Mouse (Mus musculus) heart, embryonic 10.5 days (tissue): ENCODE results near the gene Stim2. TPM values are rescaled to one million over a fixed set of nuclear protein-coding genes. Genes with fewer than 3 reads are reported as not detected.
A peak's percentile ranks its signal among the peaks of the same experiment; 100 is the strongest.

Experiments
- DNase-seq: peaks from one replicate; pipeline ENCODE4 v3.0.0-alpha.2; 2017; ENCODE audit warnings: low spot score
- H3K27ac ChIP-seq: fragments of 300-500 bp; sonication (generic); 2 replicates; pipeline ENCODE4 v1.5.1; 2016; ENCODE audit warnings: mild to moderate bottlenecking
- H3K27me3 ChIP-seq: fragments of 300-500 bp; sonication (generic); 2 replicates; pipeline ENCODE4 v1.6.1; 2016; ENCODE audit warnings: mild to moderate bottlenecking; ENCODE audit not compliant: poor library complexity, insufficient read depth, severe bottlenecking
- H3K36me3 ChIP-seq: fragments of 300-500 bp; sonication (generic); 2 replicates; pipeline ENCODE4 v1.6.1; 2016; ENCODE audit warnings: mild to moderate bottlenecking, moderate library complexity
- H3K4me1 ChIP-seq: fragments of 300-500 bp; sonication (generic); 2 replicates; pipeline ENCODE4 v1.6.1; 2016; ENCODE audit warnings: mild to moderate bottlenecking
- H3K4me3 ChIP-seq: fragments of 300-500 bp; sonication (generic); 2 replicates; pipeline ENCODE4 v1.5.1; 2016; ENCODE audit warnings: mild to moderate bottlenecking, moderate library complexity
- H3K9me3 ChIP-seq: fragments of 300-500 bp; sonication (generic); 2 replicates; pipeline ENCODE4 v1.6.1; 2016; ENCODE audit warnings: mild to moderate bottlenecking, moderate library complexity
- WGBS: fragments of 180-500 bp; shearing (Covaris S2); methylation state at CpG from one replicate; pipeline ENCODE4 v1.1.7; 2016; 5-methylcytosine and 5-hydroxymethylcytosine counted together
- polyA plus RNA-seq: library from polyadenylated mRNA; unstranded; fragments of >200 nt; fragmentation: Nextera tagmentation; extraction: Ambion mirVana; gene quantifications from 2 replicates; pipeline ENCODE4 v1.2.1, GENCODE M21; 2016

Gene Stim2
- polyA plus RNA-seq, 1 experiment from 2014 or later = 15.2 TPM

- no peaks in the 10 kb centered on the region for H3K36me3 ChIP-seq
- no peak overlapping the region for H3K4me3 ChIP-seq
- 53% methylated on average over 7 of the region's 7 CpGs for WGBS
- no peaks in the 10 kb centered on the region for H3K4me1 ChIP-seq
- H3K27ac ChIP-seq = no peak overlapping the region; the same call in 1 of the 2 replicates
- H3K9me3 ChIP-seq = no peaks in the 10 kb centered on the region
- no peak for DNase-seq
- no peaks in the 10 kb centered on the region for H3K27me3 ChIP-seq
These were observed 28.1 kb upstream of the Stim2 start for GRCm38 (mm10) chr5:53970178-53970577.

GRCm38 (mm10) chr5:53971201-53971600 lies 27.1 kb upstream of the Stim2 start:
- 81% methylated on average over 4 of the region's 4 CpGs for WGBS
- H3K4me3 ChIP-seq = no peak overlapping the region
- H3K27me3 ChIP-seq = no peaks in the 10 kb centered on the region
- no peak for DNase-seq
- no peaks in the 10 kb centered on the region for H3K4me1 ChIP-seq
- H3K27ac ChIP-seq = no peak overlapping the region
- no peaks in the 10 kb centered on the region for H3K9me3 ChIP-seq
- H3K36me3 ChIP-seq = no peaks in the 10 kb centered on the region

- WGBS = 89% methylated on average over 4 of the region's 4 CpGs
- no peak overlapping the region for H3K4me3 ChIP-seq
- no peaks in the 10 kb centered on the region for H3K9me3 ChIP-seq
- H3K4me1 ChIP-seq = no peaks in the 10 kb centered on the region
- H3K27me3 ChIP-seq = no peaks in the 10 kb centered on the region
- no peak overlapping the region for H3K27ac ChIP-seq
- DNase-seq = no peak
- no peaks in the 10 kb centered on the region for H3K36me3 ChIP-seq
These were observed 25.4 kb upstream of the Stim2 start for GRCm38 (mm10) chr5:53972905-53973304.

- Histone ChIP-seq H3K27me3 (no peaks in the 10 kb centered on the region), H3K9me3 (no peaks in the 10 kb centered on the region), H3K27ac (no peak overlapping the region), H3K36me3 (no peaks in the 10 kb centered on the region), H3K4me1 (no peaks in the 10 kb centered on the region), H3K4me3 (no peak overlapping the region)
- WGBS = 90% methylated on average over 16 of the region's 16 CpGs
- DNase-seq = no peak
These were observed 21.8 kb upstream of the Stim2 start for GRCm38 (mm10) chr5:53976497-53976896.

GRCm38 (mm10) chr5:53977060-53977459 lies 21.2 kb upstream of the Stim2 start:
- no peak for DNase-seq
- Histone ChIP-seq H3K36me3 (no peaks in the 10 kb centered on the region), H3K4me1 (no peaks in the 10 kb centered on the region), H3K4me3 (no peak overlapping the region), H3K27me3 (no peaks in the 10 kb centered on the region), H3K27ac (no peak overlapping the region), H3K9me3 (no peaks in the 10 kb centered on the region)
- WGBS = 86% methylated on average over 8 of the region's 8 CpGs

GRCm38 (mm10) chr5:53983358-53983757 lies 14.9 kb upstream of the Stim2 start:
- Histone ChIP-seq H3K9me3 (no peaks in the 10 kb centered on the region), H3K36me3 (no peaks in the 10 kb centered on the region), H3K27me3 (no peaks in the 10 kb centered on the region), H3K4me1 (no peaks in the 10 kb centered on the region), H3K4me3 (no peak overlapping the region), H3K27ac (no peak overlapping the region)
- 87% methylated on average over 4 of the region's 4 CpGs for WGBS
- DNase-seq = no peak

GRCm38 (mm10) chr5:53985632-53986031 lies 12.7 kb upstream of the Stim2 start:
- Histone ChIP-seq H3K4me3 (no peak overlapping the region), H3K36me3 (no peaks in the 10 kb centered on the region), H3K4me1 (no peaks in the 10 kb centered on the region), H3K9me3 (no peaks in the 10 kb centered on the region), H3K27ac (no peak overlapping the region), H3K27me3 (no peaks in the 10 kb centered on the region)
- no peak for DNase-seq
- 83% methylated on average over 3 of the region's 3 CpGs for WGBS

- H3K27me3 ChIP-seq = no peaks in the 10 kb centered on the region
- DNase-seq = no peak
- no peaks in the 10 kb centered on the region for H3K4me1 ChIP-seq
- no peaks in the 10 kb centered on the region for H3K9me3 ChIP-seq
- H3K27ac ChIP-seq = no peak overlapping the region
- H3K36me3 ChIP-seq = no peaks in the 10 kb centered on the region
- H3K4me3 ChIP-seq = no peak overlapping the region
- 84% methylated on average over 1 of the region's 1 CpGs for WGBS
These were observed 10.8 kb upstream of the Stim2 start for GRCm38 (mm10) chr5:53987496-53987895.

GRCm38 (mm10) chr5:53988053-53988452 lies 10.2 kb upstream of the Stim2 start:
- DNase-seq = no peak
- H3K27me3 ChIP-seq = no peaks in the 10 kb centered on the region
- H3K4me1 ChIP-seq = no peaks in the 10 kb centered on the region
- H3K9me3 ChIP-seq = no peaks in the 10 kb centered on the region
- H3K4me3 ChIP-seq = no peak overlapping the region
- no peaks in the 10 kb centered on the region for H3K36me3 ChIP-seq
- no peak overlapping the region for H3K27ac ChIP-seq
- 65% methylated on average over 1 of the region's 1 CpGs for WGBS

- H3K27ac ChIP-seq = no peak overlapping the region
- no peak for DNase-seq
- WGBS = 72% methylated on average over 7 of the region's 7 CpGs
These were observed 5.7 kb upstream of the Stim2 start for GRCm38 (mm10) chr5:53992616-53993015.

GRCm38 (mm10) chr5:53994576-53994975 lies 3.7 kb upstream of the Stim2 start:
- Histone ChIP-seq H3K9me3 (no peaks in the 10 kb centered on the region), H3K27me3 (no peaks in the 10 kb centered on the region), H3K27ac (no peak overlapping the region; the same call in 1 of the 2 replicates), H3K4me3 (peak overlapping the region; percentile 74), H3K4me1 (peaks cover 5% of the 10 kb centered on the region), H3K36me3 (no peaks in the 10 kb centered on the region)
- 57% methylated on average over 4 of the region's 4 CpGs for WGBS
- no peak for DNase-seq

More at GRCm38 (mm10) chr5:53992616-53993015, 5.7 kb upstream of the Stim2 start:
- no peaks in the 10 kb centered on the region for H3K9me3 ChIP-seq
- H3K36me3 ChIP-seq = no peaks in the 10 kb centered on the region
- no peak overlapping the region for H3K4me3 ChIP-seq
- peaks cover 3% of the 10 kb centered on the region; the same call in 1 of the 2 replicates for H3K4me1 ChIP-seq
- H3K27me3 ChIP-seq = no peaks in the 10 kb centered on the region

GRCm38 (mm10) chr5:53995316-53995715 lies 3.0 kb upstream of the Stim2 start:
- H3K27ac ChIP-seq = peak overlapping the region; percentile 83
- WGBS = under 1% methylated on average over 34 of the region's 34 CpGs
- H3K27me3 ChIP-seq = no peaks in the 10 kb centered on the region

GRCm38 (mm10) chr5:53996822-53997221 lies 1.5 kb upstream of the Stim2 start:
- Histone ChIP-seq H3K36me3 (no peaks in the 10 kb centered on the region), H3K4me1 (peaks cover 14% of the 10 kb centered on the region), H3K9me3 (no peaks in the 10 kb centered on the region), H3K27ac (no peak overlapping the region), H3K27me3 (no peaks in the 10 kb centered on the region), H3K4me3 (no peak overlapping the region)
- no peak for DNase-seq
- 91% methylated on average over 6 of the region's 6 CpGs for WGBS

More at GRCm38 (mm10) chr5:53995316-53995715, 3.0 kb upstream of the Stim2 start:
- Histone ChIP-seq H3K9me3 (no peaks in the 10 kb centered on the region), H3K4me1 (peaks cover 12% of the 10 kb centered on the region), H3K36me3 (no peaks in the 10 kb centered on the region), H3K4me3 (peak overlapping the region; percentile 74)
- DNase-seq = peak; percentile 81

GRCm38 (mm10) chr5:53998743-53999460 lies 603 bp downstream of the Stim2 start:
- Histone ChIP-seq H3K27ac (peak overlapping the region; percentile 93), H3K9me3 (no peaks in the 10 kb centered on the region), H3K4me1 (peaks cover 14% of the 10 kb centered on the region), H3K27me3 (no peaks in the 10 kb centered on the region), H3K4me3 (peak overlapping the region; percentile 90), H3K36me3 (no peaks in the 10 kb centered on the region)
- peak; percentile 87 for DNase-seq
- WGBS = under 1% methylated on average over 74 of the region's 76 CpGs
